Mouse (Mus musculus) stomach, embryonic 16.5 days (tissue): ENCODE data around the gene Tmem86b. TPM values are rescaled to one million over a fixed set of nuclear protein-coding genes. Genes with fewer than 3 reads are reported as not detected.
A peak's percentile ranks its signal among the peaks of the same experiment; 100 is the strongest.

Source experiments
- ATAC-seq: fragments of 200-750 bp; cut with Nextera tagmentation; 2 replicates; pipeline ENCODE4 v1.8.0; 2017; ENCODE audit warnings: moderate number of reproducible peaks, moderate TSS enrichment; ENCODE audit not compliant: insufficient read depth, low FRiP score
- H3K27ac ChIP-seq: fragments of 300-500 bp; sonication (generic); 2 replicates; pipeline ENCODE4 v1.5.1; 2014; ENCODE audit warnings: low read length
- H3K27me3 ChIP-seq: fragments of 300-500 bp; sonication (generic); 2 replicates; pipeline ENCODE4 v1.6.1; 2014; ENCODE audit warnings: low read length, control low read depth, mixed read lengths; ENCODE audit not compliant: control insufficient read depth, insufficient read depth
- H3K36me3 ChIP-seq: fragments of 300-500 bp; sonication (generic); 2 replicates; pipeline ENCODE4 v1.6.1; 2014; ENCODE audit warnings: low read length; ENCODE audit not compliant: control insufficient read depth, insufficient read depth
- H3K4me1 ChIP-seq: fragments of 300-500 bp; sonication (generic); 2 replicates; pipeline ENCODE4 v1.6.1; 2014; ENCODE audit warnings: low read length, control low read depth, mixed read lengths; ENCODE audit not compliant: control insufficient read depth, insufficient read depth
- H3K4me2 ChIP-seq: fragments of 300-500 bp; sonication (generic); 2 replicates; pipeline ENCODE4 v1.6.1; 2014; ENCODE audit warnings: low read depth, low read length, mixed read lengths
- H3K4me3 ChIP-seq: fragments of 300-500 bp; sonication (generic); replicated peaks from 2 replicates; pipeline ENCODE4 v1.5.1; 2014; ENCODE audit warnings: mild to moderate bottlenecking, low read length
- H3K9ac ChIP-seq: fragments of 300-500 bp; sonication (generic); 2 replicates; pipeline ENCODE4 v1.6.1; 2014; ENCODE audit warnings: low read length
- H3K9me3 ChIP-seq: fragments of 300-500 bp; sonication (generic); replicated peaks from 2 replicates; pipeline ENCODE4 v1.6.1; 2016; ENCODE audit warnings: low read length, control low read depth; ENCODE audit not compliant: control insufficient read depth
- WGBS: fragments of 180-500 bp; shearing (Covaris S2); extraction: QIAGEN DNeasy Blood & Tissue Kit; methylation state at CpG from one replicate; pipeline ENCODE4 v1.1.7; 2014; 5-methylcytosine and 5-hydroxymethylcytosine counted together
- polyA plus RNA-seq: library from polyadenylated mRNA; unstranded; fragments of >200 nt; fragmentation: Nextera tagmentation; extraction: Ambion mirVana; gene quantifications from 2 replicates; pipeline ENCODE4 v1.2.1, GENCODE M21; 2015

Tmem86b gene
- polyA plus RNA-seq, 1 experiment from 2014 or later, result 3.4 TPM

GRCm38 (mm10) chr7:4641956-4642355, 10.7 kb upstream of the Tmem86b start:
- WGBS, result 74% methylated on average over 7 of the region's 7 CpGs
- ATAC-seq, result no peak
- no peak overlapping the region for H3K27ac ChIP-seq
- no peak overlapping the region for H3K4me2 ChIP-seq
- H3K4me1 ChIP-seq, result no peaks in the 10 kb centered on the region
- H3K9me3 ChIP-seq, result no peaks in the 10 kb centered on the region
- peaks cover 27% of the 10 kb centered on the region for H3K36me3 ChIP-seq
- no peaks in the 10 kb centered on the region for H3K27me3 ChIP-seq
- H3K4me3 ChIP-seq, result no peak overlapping the region
- H3K9ac ChIP-seq, result no peak overlapping the region

- no peaks in the 10 kb centered on the region for H3K9me3 ChIP-seq
- H3K4me3 ChIP-seq, result no peak overlapping the region
- H3K27me3 ChIP-seq, result no peaks in the 10 kb centered on the region
- H3K4me1 ChIP-seq, result no peaks in the 10 kb centered on the region
- H3K27ac ChIP-seq, result no peak overlapping the region
- no peak for ATAC-seq
- WGBS, result 82% methylated on average over 11 of the region's 11 CpGs
- H3K36me3 ChIP-seq, result peaks cover 27% of the 10 kb centered on the region
- H3K9ac ChIP-seq, result no peak overlapping the region
- no peak overlapping the region for H3K4me2 ChIP-seq
Measured at GRCm38 (mm10) chr7:4641155-4641554, 9.9 kb upstream of the Tmem86b start.

DNA sequence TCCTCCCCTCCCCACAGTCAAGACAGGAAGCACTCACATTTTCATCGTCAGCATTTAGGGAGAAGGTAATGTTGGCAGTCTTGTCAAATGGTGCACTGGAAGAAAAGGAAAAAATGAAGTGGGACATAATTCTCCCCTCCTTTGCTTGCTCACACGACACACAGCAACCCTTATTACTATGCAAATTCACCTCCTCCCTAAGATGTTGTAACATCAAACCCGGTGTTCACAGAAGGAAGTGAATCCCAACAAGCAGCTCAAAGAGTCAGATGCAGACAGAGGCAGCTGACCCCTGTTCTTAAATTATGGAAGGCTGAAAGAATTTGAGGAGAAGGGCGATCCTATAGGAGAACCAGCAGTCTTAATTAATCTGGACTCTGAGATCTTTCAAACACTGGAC, 5.0 kb upstream of the Tmem86b start:
- H3K4me3 ChIP-seq, result no peak overlapping the region
- no peak overlapping the region for H3K9ac ChIP-seq
- H3K4me2 ChIP-seq, result no peak overlapping the region
- ATAC-seq, result no peak
- H3K4me1 ChIP-seq, result no peaks in the 10 kb centered on the region
- no peaks in the 10 kb centered on the region for H3K9me3 ChIP-seq
- peaks cover 23% of the 10 kb centered on the region; the same call in 1 of the 2 replicates for H3K36me3 ChIP-seq
- no peaks in the 10 kb centered on the region for H3K27me3 ChIP-seq
- no peak overlapping the region for H3K27ac ChIP-seq
- WGBS, result 86% methylated on average over 4 of the region's 4 CpGs

DNA sequence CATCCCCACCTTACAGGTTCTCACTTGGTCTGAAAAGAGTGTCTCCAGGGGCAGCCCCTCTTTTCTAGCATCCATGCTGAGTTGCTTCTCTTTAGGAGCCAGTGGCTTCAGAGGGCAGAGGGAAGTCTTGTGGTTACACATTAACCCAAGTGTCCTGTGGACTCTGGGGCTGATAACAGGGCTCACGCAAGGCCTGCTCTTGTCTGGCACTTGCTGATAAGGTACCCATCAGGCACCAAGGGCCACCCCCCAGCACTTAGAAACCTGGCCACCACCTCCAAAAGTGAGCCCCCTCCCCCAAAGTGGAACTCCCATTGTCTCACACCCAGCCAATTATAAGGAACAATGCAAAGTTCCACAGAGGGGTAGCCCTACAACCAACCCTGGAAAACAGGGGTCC, 1.0 kb downstream of the Tmem86b start:
- no peak overlapping the region for H3K27ac ChIP-seq
- peak; percentile 51; the same call in 1 of the 2 replicates for ATAC-seq
- 78% methylated on average over 1 of the region's 1 CpGs for WGBS
- H3K9me3 ChIP-seq, result no peaks in the 10 kb centered on the region
- no peak overlapping the region for H3K9ac ChIP-seq
- no peaks in the 10 kb centered on the region for H3K27me3 ChIP-seq
- H3K36me3 ChIP-seq, result 0 out of 2 replicates have a peak, but pooled peaks cover 12% of the 10 kb centered on the region
- no peaks in the 10 kb centered on the region for H3K4me1 ChIP-seq
- H3K4me3 ChIP-seq, result no peak overlapping the region
- no peak overlapping the region for H3K4me2 ChIP-seq

DNA sequence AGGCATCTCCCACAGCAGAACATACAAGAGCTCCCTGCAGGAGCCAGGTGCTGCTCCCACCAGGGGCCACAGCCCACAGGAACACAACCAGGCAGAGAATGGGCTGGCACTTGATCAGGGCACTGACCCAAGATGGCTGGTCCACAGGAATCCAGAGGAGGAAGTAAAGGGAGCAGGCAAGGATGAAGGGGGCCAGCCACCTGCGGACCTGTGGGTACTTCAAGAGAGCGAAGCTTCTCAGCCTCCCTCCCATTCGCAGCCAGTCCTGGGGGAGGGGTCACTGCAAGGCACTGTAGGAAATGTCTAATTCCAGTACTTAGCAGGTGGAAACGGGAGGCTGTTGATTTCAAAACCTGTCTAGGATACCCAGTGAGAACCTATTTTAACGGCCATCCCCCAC, 1.6 kb downstream of the Tmem86b start:
- no peak for ATAC-seq
- Histone ChIP-seq H3K9me3 (no peaks in the 10 kb centered on the region), H3K36me3 (0 out of 2 replicates have a peak, but pooled peaks cover 12% of the 10 kb centered on the region), H3K9ac (no peak overlapping the region), H3K4me1 (no peaks in the 10 kb centered on the region), H3K4me2 (no peak overlapping the region), H3K4me3 (no peak overlapping the region), H3K27ac (no peak overlapping the region), H3K27me3 (no peaks in the 10 kb centered on the region)
- WGBS, result 81% methylated on average over 5 of the region's 5 CpGs

GRCm38 (mm10) chr7:4625928-4626327, 5.3 kb downstream of the Tmem86b start:
- no peak overlapping the region for H3K27ac ChIP-seq
- WGBS, result 85% methylated on average over 2 of the region's 2 CpGs
- no peaks in the 10 kb centered on the region for H3K4me1 ChIP-seq
- no peaks in the 10 kb centered on the region for H3K9me3 ChIP-seq
- H3K4me2 ChIP-seq, result no peak overlapping the region
- ATAC-seq, result no peak
- no peaks in the 10 kb centered on the region for H3K27me3 ChIP-seq
- H3K4me3 ChIP-seq, result no peak overlapping the region
- H3K9ac ChIP-seq, result no peak overlapping the region
- no peaks in the 10 kb centered on the region for H3K36me3 ChIP-seq

- no peaks in the 10 kb centered on the region for H3K36me3 ChIP-seq
- no peaks in the 10 kb centered on the region for H3K9me3 ChIP-seq
- no peak overlapping the region for H3K27ac ChIP-seq
- WGBS, result 46% methylated on average over 1 of the region's 1 CpGs
- no peaks in the 10 kb centered on the region for H3K27me3 ChIP-seq
- no peaks in the 10 kb centered on the region for H3K4me1 ChIP-seq
- no peak overlapping the region for H3K9ac ChIP-seq
- no peak overlapping the region for H3K4me3 ChIP-seq
- no peak for ATAC-seq
- H3K4me2 ChIP-seq, result no peak overlapping the region
Measured at GRCm38 (mm10) chr7:4624343-4624742, 6.9 kb downstream of the Tmem86b start.

DNA sequence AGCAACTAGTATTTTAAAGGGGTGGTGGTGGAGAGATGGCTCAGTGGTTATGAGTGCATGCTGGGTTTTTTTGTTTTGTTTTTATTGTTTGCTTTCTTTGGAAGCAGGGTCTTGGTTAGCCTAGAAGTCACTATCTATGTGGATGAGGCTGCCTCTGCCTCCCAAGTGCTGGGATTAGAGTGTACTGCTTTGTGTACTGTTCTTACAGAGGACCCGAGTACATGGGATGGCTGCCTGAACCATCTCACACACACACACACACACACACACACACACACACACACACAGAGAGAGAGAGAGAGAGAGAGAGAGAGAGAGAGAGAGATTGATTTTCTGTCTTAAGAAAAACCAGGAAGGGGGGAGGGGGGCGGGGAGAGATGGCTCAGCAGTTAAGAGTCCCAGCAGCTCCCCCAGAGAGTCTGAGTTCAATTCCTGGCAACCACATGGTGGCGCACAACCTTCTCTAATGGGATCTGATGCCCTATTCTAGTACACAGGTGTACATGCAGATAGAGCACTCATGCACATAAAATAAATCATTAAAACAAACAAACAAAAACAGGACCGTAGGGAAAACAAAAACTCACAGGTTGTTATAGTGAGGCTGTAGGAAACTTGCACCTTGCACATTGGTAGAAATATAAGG, 7.6 kb downstream of the Tmem86b start:
- H3K27me3 ChIP-seq, result no peaks in the 10 kb centered on the region
- ATAC-seq, result no peak; the same call in 1 of the 2 replicates
- 18% methylated on average over 3 of the region's 4 CpGs for WGBS

GRCm38 (mm10) chr7:4619979-4620378, 11.2 kb downstream of the Tmem86b start:
- ATAC-seq, result no peak

More for the DNA sequence above, 7.6 kb downstream of the Tmem86b start:
- Histone ChIP-seq H3K27ac (no peak overlapping the region), H3K9ac (no peak overlapping the region), H3K4me2 (no peak overlapping the region), H3K4me3 (no peak overlapping the region), H3K4me1 (no peaks in the 10 kb centered on the region), H3K36me3 (no peaks in the 10 kb centered on the region), H3K9me3 (no peaks in the 10 kb centered on the region)

More at GRCm38 (mm10) chr7:4619979-4620378, 11.2 kb downstream of the Tmem86b start:
- no peaks in the 10 kb centered on the region for H3K9me3 ChIP-seq
- no peak overlapping the region for H3K9ac ChIP-seq
- H3K36me3 ChIP-seq, result no peaks in the 10 kb centered on the region
- H3K4me2 ChIP-seq, result no peak overlapping the region
- no peak overlapping the region for H3K4me3 ChIP-seq
- 17% methylated on average over 1 of the region's 1 CpGs for WGBS
- H3K27me3 ChIP-seq, result no peaks in the 10 kb centered on the region
- H3K27ac ChIP-seq, result no peak overlapping the region
- no peaks in the 10 kb centered on the region for H3K4me1 ChIP-seq
